Mouse (Mus musculus) 3T3-L1 (cell line): ENCODE data around the gene Gm11111.
"Not testable (repeated sequence)": the region's sequence is repeated elsewhere in the genome, so short reads cannot be mapped to it uniquely, and the experiment has no call there.

Experiments
- DNase-seq: peaks from one replicate; pipeline ENCODE4 v3.0.0-alpha.2; 2015; ENCODE audit warnings: low read depth, low spot score

Gm11111 gene

DNA sequence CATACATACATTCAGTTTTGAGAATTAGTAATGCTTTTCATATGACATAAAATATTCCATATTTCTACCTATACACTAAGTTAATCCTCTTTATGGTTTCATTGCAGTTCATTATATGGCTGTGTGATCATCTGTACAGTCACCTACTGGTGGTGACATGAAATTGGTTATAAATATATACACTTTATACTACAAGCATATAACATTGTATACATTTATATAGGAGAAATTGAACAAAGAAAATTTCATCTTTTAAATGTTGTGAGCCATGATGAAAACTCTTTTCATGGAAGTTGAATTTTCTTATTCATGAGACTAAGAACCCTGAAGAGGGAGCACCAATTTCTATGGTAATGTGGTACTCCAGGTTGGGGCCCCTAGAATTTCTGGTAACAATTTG lies at the start of gene Gm11111:
Gm11111 (plus strand) TSS at position 301 of the 400 bp plus-strand sequence.
- DNase-seq, result no peak

DNA sequence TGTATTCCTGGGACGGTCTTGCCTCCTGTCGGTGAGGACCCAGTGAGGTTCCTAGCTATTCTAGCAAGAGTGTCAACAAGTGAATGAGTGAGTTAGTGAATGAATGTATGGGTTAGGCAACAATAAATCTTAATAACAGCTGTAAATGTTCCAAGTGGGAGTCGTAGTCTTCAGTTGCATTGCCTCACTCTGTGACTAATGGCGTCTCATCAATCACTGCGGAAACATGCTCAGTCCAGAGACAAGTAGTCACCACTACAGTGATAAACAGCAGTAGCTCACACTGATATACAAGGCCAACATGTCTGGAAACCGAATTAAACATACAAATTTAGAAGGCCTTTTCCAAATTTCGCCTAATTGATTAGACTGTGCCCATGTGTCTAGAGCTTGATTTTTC lies 36.3 kb upstream of the Gm11111 start:
- peak; percentile 39 for DNase-seq

DNA sequence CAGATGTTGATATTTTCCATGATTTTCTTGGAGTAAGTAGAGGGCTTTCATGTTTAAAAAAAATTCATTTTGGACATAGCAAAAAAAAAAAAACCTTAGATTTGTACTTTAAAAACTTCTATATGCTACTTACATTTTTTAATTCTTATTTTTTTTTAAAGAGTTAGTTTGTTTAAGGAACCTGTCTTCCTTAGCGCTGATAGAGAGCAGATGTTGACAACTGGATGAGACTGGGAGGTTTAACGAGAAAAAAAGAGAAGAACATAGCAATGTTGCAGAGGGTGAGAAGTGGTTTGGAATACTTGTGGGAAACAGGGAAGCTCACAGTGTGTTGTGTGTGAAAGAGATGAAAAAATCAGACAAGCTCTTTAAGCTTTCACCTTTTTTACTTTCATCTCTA lies 32.4 kb upstream of the Gm11111 start:
- DNase-seq, result no peak

DNA sequence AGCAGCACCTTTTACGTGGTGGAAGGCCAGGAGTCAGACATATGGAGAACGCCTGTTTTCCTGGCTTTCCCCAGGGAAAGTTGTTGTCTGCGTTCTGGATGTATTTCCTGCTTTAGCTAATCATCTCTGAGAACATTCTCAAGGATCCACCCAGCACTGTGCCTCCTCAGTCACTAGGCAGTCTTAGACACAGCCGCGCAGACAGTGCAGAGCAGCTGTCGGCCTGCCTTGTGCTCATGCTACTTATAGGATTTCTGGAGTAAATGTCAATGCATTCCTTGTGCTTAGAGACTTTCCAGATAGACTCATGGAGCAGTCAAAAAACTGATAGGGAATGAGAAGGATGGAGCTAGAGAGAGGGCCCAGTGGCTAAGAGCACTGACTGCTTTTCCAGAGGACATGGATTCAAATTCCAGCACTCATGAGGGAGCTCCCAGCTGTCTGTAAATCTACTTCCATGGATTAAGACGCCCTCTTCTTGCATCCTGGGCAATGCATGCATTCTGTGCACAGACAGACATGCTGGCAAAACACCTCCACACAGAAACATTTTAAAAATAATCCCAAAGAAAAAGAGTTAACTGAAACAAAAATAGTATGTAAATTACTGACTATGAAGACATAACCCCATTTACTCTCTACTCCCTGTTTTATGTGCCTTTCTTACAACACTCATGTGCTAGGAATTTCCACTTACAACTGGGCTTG lies 30.1 kb upstream of the Gm11111 start:
- DNase-seq, result no peak

DNA sequence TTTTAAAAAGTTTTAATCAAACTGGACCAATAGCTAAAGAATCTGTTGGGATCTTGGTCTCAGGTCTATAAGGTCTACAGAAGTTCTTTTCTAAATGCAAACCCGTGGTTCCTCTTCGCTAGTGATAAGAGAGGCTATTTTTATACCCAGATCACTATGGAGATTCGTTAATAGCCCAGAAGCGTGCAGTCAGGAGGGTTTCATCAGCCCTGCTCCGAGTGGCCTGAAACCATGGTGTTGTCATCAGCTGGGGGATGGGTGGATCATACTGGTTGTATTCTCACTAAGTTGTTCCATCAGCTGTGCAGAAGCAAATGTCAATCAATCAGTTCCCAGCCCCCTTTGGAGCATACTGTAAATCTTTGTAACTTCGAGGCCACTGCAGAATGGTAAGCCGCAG lies 29.4 kb upstream of the Gm11111 start:
- DNase-seq, result no peak

DNA sequence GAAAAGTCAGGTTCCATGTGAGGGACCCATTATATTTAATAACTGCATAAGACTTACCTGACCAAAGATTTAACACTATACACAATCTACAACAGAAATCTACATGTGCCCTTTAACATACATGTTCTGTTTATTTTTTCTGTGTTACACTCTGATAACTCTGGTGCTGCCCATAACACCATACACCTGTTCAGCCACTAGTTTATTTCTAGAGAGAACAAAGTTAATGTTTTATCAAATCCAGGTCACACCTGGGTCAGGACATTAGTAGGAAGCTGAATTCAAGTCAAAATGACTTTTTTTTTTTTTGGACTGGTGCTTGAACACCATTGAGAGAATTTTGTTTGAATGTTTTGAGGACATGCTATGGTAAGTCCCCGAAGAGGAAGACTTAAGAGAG lies 28.7 kb upstream of the Gm11111 start:
- no peak for DNase-seq

DNA sequence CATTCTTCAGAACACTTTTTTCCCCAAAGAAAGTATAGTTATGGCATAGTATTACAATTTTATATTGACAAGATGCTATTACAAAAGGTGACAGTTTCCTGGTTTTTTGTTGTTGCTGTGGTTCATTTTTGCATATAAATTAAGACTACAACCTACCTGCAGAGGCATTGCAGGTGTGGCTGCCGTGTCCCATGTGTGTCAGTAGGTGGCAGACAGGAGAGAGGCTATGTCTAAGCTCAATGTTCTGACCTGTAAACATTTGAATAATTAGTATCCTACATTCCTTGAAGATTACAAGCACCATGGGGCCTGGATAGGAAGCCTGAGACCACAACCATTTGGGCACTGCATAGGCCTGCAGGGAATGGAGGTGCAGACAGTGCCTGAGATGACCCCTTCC lies 11.2 kb upstream of the Gm11111 start:
- no peak for DNase-seq

DNA sequence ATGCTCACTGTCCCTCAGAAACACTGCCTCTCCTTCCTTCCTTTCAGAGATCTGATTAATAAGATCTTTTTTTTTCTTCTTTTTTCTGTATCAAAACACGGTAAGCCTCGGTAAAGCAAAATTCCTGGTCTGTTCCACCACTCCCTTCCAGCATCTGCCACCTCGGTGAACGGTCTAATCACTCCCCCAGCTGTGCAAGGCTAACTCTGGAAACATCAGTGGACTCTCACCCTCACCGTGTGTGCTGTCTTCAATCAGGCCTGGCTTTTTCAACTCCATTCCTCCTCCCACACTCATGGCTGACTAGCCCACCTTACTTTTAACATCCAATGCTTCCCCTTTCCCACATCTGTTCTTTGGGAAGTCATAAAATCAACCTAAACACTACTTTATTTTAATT lies 2.2 kb upstream of the Gm11111 start:
- no peak for DNase-seq

DNA sequence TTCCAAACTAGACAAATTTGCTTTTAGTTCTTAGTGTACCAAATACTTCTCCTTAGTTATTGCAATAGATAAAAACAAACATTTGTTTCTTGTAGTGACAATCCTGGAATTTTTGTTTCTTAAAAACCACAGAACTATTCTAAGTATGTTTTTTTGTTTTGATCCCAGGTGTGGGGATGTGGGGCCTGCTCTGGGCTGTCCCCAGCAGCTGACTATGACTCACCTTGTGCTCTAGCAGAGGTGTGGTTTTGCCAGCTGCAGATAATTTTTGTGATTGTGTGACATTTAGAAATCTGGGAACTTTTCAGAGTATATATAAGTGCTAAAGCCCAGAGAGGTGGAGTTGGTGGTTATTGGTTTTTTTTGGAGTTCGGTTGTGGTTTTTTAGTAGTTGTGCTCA lies 1.6 kb upstream of the Gm11111 start:
- peak; percentile 23 for DNase-seq

DNA sequence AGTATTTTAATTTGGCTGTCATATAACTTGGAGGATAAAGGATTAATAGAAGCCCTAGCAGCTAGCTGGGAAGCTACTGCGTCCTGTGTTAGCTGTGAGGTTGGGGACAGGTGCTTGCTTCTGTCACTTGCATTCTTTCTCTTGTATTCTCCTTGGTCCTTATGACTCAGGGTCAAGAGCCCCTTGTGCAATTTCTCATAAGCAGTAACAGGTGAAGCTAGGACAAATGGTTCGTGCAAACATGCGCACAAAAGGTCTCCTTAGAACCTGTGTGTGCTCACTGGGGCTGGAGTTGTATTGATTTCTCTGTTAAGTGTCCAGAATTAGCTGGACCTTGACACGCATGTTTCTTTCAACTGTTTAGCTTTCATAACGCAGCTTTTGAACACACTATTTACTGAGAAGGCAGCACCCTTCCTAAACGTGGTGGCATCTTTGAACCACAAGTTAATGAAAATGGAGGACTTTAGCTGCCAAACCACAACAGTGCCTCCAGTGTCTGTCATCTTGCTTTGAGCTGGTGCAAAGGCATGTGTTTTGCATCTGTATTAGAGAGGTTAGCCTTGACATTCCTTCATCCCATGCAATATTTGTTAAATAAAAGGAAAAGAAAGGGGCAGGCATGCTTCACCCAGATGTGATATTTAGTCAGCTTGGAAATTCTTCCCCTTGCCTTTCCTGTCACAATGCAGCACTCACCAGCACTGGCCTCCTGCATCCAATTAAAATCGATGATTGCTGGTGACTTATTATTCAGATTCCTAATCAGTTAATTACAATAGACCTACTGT lies 511 bp downstream of the Gm11111 start:
- DNase-seq, result no peak

DNA sequence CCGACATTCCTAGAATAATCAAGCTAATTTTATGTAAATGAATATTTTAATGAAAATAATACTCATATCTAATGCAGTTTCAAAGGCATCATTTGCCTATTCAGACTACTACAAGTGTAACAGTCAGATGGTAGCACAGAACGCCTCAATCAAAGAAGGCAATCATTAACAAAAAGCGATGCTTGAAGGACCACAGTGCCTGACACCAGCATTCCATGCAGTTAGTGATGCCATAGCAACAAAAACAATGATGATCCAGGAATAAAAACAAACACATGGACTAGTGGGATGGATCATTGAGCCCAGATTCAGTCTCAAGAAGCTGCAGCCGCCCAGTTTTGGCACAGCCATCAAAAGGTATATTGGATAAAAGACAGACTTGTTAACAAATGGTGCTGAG lies 8.8 kb downstream of the Gm11111 start:
- no peak for DNase-seq

DNA sequence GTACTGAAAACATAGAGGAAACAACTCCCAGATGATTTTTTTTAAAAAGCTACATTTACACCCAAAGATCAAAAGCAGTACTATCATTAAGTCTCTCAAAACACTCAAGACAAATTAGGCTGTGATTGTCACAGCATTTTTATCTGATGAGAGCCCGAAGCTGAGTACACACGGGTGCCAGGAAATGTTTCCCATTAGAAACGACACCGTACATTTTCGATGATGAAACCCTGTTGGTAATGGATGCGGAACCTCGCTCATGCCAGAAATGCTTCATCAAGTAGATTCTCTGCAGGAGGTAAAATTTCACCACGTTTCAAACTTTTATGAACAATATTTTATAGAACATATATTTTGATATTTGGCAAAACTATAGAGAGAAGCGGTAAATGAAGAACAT lies 10.3 kb downstream of the Gm11111 start:
- DNase-seq, result no peak

DNA sequence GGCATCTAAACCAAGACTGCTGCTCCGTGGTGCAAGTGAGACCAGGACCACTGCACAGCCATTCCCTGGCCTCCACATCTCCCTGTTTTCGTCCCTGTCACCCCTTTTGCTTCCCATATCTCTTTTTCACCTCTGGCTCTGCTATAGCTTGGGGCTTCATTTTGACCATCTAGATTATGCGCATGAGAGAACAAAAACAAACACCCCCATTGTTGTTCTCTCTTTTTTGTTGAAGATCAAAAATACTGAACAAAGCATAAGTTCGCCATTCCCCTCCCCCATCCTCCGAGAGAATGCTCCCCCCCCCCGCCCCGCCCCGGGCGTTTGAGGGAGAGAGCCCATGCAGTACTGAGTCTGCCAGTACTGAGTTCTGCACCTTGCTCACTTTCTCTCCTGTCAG lies 11.3 kb downstream of the Gm11111 start:
- no peak for DNase-seq

DNA sequence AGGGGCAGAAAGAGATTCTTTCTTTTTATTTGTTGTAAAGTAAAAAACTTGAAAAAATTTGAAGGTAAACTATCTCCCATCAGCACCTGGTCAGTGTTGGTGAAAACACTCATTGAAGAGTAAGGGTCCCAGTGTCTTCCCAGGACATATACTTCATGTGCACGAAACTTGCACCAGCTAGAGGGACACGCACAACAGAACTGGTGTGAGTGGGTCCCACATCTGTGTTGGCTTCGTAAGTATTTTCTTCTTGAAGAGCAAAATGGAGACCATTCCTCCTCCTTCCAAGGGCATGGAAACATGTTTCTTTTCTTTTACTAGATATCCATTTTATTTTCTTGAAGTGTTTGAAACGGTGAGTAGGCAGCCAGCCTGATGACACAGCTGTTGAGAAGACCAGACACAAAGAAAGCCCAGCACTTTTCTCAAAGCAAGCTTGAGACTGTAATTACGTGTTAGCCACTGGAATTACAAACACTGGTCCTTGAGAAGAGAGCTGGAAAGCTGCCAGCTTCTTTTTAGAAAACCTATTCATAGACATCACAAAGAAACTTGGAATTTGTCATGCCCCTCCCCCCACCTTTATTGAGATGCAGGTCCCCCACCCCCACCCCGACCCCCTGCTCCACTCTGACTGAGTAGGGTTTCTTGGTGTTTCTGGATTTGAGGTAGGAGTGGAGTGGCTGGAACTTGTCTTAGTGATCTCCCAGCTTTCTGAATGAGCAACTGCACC lies 14.1 kb downstream of the Gm11111 start:
- no peak for DNase-seq

DNA sequence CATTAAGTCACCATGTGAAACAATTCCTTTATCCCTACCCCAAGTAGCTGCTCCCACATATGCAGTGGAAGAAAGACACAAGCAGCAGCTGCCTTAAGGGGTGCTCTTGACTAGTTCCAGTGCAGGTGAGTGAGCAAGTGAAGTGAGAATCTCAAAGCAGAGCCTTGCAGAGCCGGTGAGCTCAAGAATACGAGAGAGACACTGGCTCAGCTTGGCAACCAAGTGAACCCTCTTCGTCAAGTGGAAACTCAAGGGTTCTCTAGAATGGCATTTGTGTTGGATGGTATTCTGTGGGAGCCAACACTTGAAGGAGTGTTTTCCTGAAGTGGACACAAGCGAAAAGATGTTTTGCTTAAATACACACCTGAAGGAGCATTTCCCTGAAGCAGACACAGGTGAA lies 16.0 kb downstream of the Gm11111 start:
- no peak for DNase-seq

DNA sequence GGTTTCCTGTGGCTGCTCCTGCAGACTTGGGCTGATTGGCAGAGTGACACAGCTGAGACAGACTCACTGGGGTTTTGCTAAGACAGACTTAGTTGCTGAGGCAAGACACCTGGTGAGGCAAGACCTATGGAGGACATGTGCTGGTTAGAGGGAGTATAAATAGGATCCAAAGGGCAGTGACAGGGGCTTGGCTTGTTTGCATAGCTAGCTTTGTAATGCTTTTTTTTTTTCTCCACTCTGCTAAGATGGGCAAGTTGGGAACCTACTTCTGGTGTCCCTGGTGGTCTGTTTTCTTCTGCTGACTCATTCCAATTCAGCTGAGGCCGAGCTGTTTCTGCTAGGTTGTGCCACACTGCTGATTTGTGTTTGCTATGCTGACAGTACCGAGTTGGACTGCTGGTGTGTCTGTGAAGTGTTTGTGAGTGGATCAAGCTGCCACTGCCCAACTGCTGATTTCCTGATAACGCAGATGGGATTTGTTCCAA lies 16.6 kb downstream of the Gm11111 start:
- no peak for DNase-seq

DNA sequence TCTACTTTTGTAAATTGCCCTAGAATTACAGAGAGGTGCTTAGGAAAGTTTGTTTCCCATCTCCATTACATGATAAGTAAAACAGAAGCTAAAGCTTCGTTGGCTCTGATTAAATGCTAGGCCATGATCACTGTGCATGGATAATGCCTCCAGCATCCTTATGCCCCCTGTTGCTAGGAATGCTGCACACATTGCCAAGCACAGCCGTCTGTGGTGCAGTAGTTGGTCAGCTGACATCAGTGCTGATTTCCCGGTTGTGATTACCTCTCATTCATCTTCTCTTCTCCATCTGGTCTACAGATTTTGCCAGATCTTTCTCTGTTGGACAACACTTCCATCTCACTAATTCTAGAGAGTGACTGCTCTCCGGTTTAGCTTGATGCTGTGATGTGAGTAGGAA lies 19.9 kb downstream of the Gm11111 start:
- DNase-seq, result no peak

DNA sequence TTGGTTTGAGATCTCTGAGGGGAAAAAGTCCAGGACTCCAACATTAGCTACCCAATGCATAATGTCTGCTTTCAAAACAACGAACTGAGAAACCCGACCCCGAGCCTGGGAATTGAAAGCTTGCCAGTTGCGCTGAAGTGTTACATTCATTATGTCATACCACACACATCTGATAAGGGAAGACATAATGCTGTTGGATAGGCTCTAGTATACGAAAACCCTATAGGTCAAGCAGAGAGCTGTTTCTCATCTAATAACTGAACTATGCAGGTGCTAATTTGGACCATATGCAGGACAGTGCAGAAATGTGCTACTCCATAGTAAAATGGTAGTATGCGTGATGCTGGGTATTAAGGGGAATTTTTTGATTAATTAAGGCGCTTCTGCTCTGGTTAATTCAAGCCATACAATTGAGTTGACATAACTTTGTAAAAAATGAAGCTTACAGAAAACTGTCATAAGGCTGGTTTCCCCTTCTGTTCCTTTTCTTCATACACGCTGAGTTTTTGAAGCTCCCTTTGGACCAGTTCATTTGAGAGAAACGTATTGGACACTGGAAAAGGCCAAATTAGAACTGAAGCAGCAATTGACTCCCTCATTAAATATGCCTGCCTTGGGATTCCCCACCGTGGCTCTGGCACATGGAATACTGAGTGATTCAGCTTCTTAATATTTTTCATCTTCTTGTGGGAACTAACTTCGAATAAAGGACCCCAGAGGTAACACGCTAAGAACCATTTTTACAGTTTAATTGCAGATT lies 22.4 kb downstream of the Gm11111 start:
- DNase-seq, result no peak

DNA sequence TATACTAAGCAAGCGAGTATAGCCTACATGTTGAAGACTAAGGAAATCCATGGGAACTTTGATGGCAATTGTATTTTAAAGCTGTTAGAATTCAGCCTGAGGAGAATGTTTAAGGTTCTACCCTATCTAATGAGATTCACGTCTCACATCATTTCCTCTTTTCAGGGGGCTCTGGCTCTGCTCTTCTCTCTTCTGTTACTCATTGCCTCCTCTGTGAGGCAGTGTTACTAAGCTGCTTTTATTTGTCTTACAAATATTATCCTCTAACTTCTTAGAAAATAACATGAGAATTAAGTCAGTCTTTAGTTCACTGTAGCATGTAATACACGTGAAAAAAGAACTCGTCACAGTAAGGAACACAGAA lies 23.0 kb downstream of the Gm11111 start:
- DNase-seq, result no peak

DNA sequence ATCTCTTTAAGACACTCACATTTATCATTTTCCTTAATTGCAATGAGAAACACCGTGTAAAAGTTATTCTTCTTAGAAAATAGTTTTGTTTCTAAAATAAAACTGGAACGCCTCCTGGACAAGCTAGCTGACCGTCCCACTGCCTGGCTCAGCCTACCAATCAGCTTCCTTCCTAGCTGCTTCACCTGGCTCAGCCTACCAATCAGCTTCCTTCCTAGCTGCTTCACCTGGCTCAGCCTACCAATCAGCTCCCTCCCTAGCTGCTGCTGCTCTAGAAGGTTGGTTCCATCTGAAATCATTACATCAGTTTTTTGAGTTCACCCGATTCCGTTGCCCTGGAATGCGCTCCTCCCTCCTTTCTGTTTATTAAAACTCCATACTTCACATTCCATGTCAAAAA lies 24.0 kb downstream of the Gm11111 start:
- not testable (repeated sequence) for DNase-seq

DNA sequence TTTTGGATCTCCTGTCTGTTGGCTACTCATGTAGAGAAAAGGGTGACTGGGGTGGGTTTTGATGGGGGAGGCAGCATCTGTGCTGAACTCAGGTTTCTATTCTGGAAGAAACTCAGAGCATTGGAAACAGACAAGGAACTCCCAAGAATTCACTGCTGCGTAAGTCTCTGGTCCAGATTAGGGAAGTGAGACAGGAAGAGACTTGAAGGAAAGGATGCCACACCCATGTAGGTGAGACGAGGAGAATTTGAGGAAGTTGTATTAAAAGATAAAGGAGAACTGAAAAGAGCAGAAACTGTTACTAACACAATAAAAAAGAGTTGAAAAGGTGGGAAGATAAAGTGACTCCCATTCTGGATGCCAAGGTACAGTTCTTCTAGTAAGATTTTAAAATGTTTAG lies 25.9 kb downstream of the Gm11111 start:
- DNase-seq, result no peak

DNA sequence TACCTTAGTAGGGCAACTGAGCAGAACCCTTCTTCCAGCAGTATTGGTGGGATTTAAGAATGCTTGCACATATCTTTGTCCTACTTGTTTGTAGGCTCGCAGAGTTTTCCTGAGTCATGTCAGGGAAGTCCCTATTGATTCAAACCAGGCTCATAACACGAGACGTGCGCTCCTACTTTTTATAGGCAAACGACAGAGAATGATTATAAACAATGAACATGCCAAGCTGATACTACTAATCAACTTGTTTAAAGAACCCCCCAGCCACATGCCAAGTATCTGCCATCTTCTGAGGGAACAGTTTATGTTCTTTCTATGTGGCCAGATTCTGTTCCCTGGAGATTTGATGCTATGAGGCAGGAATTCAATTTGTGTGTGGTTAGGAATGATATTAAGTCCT lies 28.3 kb downstream of the Gm11111 start:
- peak; percentile 2 for DNase-seq
